8 mouse cellular contexts compared by ENCODE assay signal in the genomic region with DNA sequence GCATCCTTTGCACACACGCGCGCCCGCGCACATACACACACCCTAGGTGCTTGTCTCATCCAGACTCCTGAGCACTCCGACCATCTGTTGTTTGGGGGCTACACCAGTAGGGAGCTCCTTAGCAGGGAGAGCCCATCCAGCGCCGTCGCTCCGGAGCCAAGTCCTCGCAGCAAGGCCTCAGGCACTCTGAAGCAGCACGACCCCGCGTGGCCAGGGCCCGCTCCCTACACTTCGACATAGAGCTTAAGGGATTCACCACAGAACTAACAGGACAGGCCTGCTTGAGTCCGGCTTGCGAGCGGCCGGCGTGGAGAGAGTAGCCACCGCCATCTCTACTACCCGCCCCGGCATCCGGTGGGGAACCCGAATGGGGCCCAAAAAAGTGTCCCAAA. TPM values are rescaled to one million over a fixed set of nuclear protein-coding genes. Genes with fewer than 3 reads are reported as not detected.
DNase-seq lines count a peak whose midpoint lies in the region; ATAC-seq and TF ChIP-seq lines count a peak whose summit lies in the region.

No protein-coding gene starts in this region.

- peak overlapping the region; percentile 80 for H3K9ac ChIP-seq in heart, embryonic 12.5 days
- H3K9ac ChIP-seq in liver, embryonic 12.5 days: peak overlapping the region; percentile 83
- H3K9ac ChIP-seq in stomach, embryonic 16.5 days (ENCODE audit: low read length): peak overlapping the region; percentile 84

- peaks cover 25% of the 10 kb centered on the region for H3K36me3 ChIP-seq in heart, embryonic 12.5 days
- peaks cover 36% of the 10 kb centered on the region for H3K36me3 ChIP-seq in liver, embryonic 12.5 days
- H3K36me3 ChIP-seq in myocyte (ENCODE audit: control insufficient read depth, insufficient read depth): peaks cover 23% of the 10 kb centered on the region
- H3K36me3 ChIP-seq in stomach, embryonic 16.5 days (ENCODE audit: control insufficient read depth, insufficient read depth, low read length): peaks cover 13% of the 10 kb centered on the region; the same call in 1 of the 2 replicates

- peak; percentile 22 for ATAC-seq in heart, embryonic 12.5 days (ENCODE audit: insufficient number of reproducible peaks, low FRiP score)
- peak; percentile 24 for ATAC-seq in liver, embryonic 12.5 days
- ATAC-seq in stomach, embryonic 16.5 days (ENCODE audit: insufficient read depth, low FRiP score): peak; percentile 26; the same call in 1 of the 2 replicates

- no peak for TF ChIP-seq POLR2A in bone marrow macrophage, adult 2 months (IDR thresholded peaks at IDR 0.05; ENCODE audit: borderline replicate concordance, low read depth, low read length)
- no peak for TF ChIP-seq POLR2A in embryonic fibroblast, embryonic 13.5 days (IDR thresholded peaks at IDR 0.05; ENCODE audit: low read depth, low read length)
- TF ChIP-seq POLR2A in myocyte (IDR thresholded peaks at IDR 0.05; ENCODE audit: insufficient read length, low read depth): no peak

- H3K4me1 ChIP-seq in bone marrow macrophage, adult 2 months (ENCODE audit: control insufficient read depth, insufficient read depth, low read length): peaks cover 30% of the 10 kb centered on the region
- peaks cover 12% of the 10 kb centered on the region; the same call in 1 of the 2 replicates for H3K4me1 ChIP-seq in embryonic fibroblast, embryonic 13.5 days (ENCODE audit: control insufficient read depth, insufficient read depth, low read length)
- H3K4me1 ChIP-seq in heart, embryonic 12.5 days (replicated peaks): peaks cover 33% of the 10 kb centered on the region
- H3K4me1 ChIP-seq in liver, embryonic 12.5 days: peaks cover 43% of the 10 kb centered on the region
- H3K4me1 ChIP-seq in stomach, embryonic 16.5 days (ENCODE audit: control insufficient read depth, insufficient read depth, low read length): peaks cover 30% of the 10 kb centered on the region

- peak overlapping the region; percentile 19 for H3ac ChIP-seq in myocyte (ENCODE audit: control insufficient read depth, insufficient read length)

- WGBS in heart, embryonic 12.5 days: under 1% methylated on average over 26 of the region's 26 CpGs
- under 1% methylated on average over 26 of the region's 26 CpGs for WGBS in liver, embryonic 12.5 days (ENCODE audit: insufficient replicate concordance)
- under 1% methylated on average over 26 of the region's 26 CpGs for WGBS in stomach, embryonic 16.5 days

- H3K27ac ChIP-seq in bone marrow macrophage, adult 2 months (ENCODE audit: insufficient read depth, low read depth, low read length): peak overlapping the region; percentile 75
- H3K27ac ChIP-seq in embryonic fibroblast, embryonic 13.5 days (ENCODE audit: insufficient read depth, low read length): peak overlapping the region; percentile 19; the same call in 1 of the 2 replicates
- peak overlapping the region; percentile 83 for H3K27ac ChIP-seq in heart, embryonic 12.5 days (ENCODE audit: poor library complexity, severe bottlenecking)
- H3K27ac ChIP-seq in liver, embryonic 12.5 days: peak overlapping the region; percentile 84
- peak overlapping the region; percentile 94 for H3K27ac ChIP-seq in stomach, embryonic 16.5 days (ENCODE audit: low read length)

- H3K4me2 ChIP-seq in heart, embryonic 12.5 days: peak overlapping the region; percentile 98
- H3K4me2 ChIP-seq in liver, embryonic 12.5 days: peak overlapping the region; percentile 86
- peak overlapping the region; percentile 98 for H3K4me2 ChIP-seq in myocyte (ENCODE audit: low read depth)
- H3K4me2 ChIP-seq in stomach, embryonic 16.5 days (ENCODE audit: low read depth, low read length): peak overlapping the region; percentile 86

- peak; percentile 70 for DNase-seq in A20 (ENCODE audit: low read depth, low spot score)
- DNase-seq in kidney, postnatal 10 days: peak; percentile 80

- TF ChIP-seq CTCF in bone marrow macrophage, adult 2 months (IDR thresholded peaks at IDR 0.05; ENCODE audit: low read depth, low read length): no peak
- TF ChIP-seq CTCF in embryonic fibroblast, embryonic 13.5 days (IDR thresholded peaks at IDR 0.05; ENCODE audit: borderline replicate concordance, insufficient read depth, low read length): peak; percentile 33; the same call in 1 of the 2 replicates

- H3K9me3 ChIP-seq in heart, embryonic 12.5 days (replicated peaks): no peaks in the 10 kb centered on the region
- H3K9me3 ChIP-seq in liver, embryonic 12.5 days (replicated peaks): no peaks in the 10 kb centered on the region
- no peaks in the 10 kb centered on the region for H3K9me3 ChIP-seq in stomach, embryonic 16.5 days (replicated peaks; ENCODE audit: control insufficient read depth, low read length)

- peaks cover 47% of the 10 kb centered on the region for H3K79me2 ChIP-seq in myocyte (ENCODE audit: control insufficient read depth, insufficient read depth)

- peak overlapping the region; percentile 78 for H3K4me3 ChIP-seq in bone marrow macrophage, adult 2 months (ENCODE audit: insufficient read depth, low read length)
- peak overlapping the region; percentile 93 for H3K4me3 ChIP-seq in embryonic fibroblast, embryonic 13.5 days (ENCODE audit: insufficient read depth, low read length)
- H3K4me3 ChIP-seq in heart, embryonic 12.5 days: peak overlapping the region; percentile 70
- peak overlapping the region; percentile 84 for H3K4me3 ChIP-seq in liver, embryonic 12.5 days
- peak overlapping the region; percentile 98 for H3K4me3 ChIP-seq in myocyte
- peak overlapping the region; percentile 86 for H3K4me3 ChIP-seq in stomach, embryonic 16.5 days (replicated peaks; ENCODE audit: low read length)

- no peaks in the 10 kb centered on the region for H3K27me3 ChIP-seq in heart, embryonic 12.5 days (replicated peaks)
- H3K27me3 ChIP-seq in liver, embryonic 12.5 days (replicated peaks): no peaks in the 10 kb centered on the region
- no peaks in the 10 kb centered on the region for H3K27me3 ChIP-seq in myocyte (ENCODE audit: control insufficient read depth, insufficient read depth, insufficient read length)
- H3K27me3 ChIP-seq in stomach, embryonic 16.5 days (ENCODE audit: control insufficient read depth, insufficient read depth, low read length): no peaks in the 10 kb centered on the region

TF ChIP-seq in myocyte, 11 proteins besides CTCF, POLR2A, EP300 and RAD21:
- TF ChIP-seq MYOG (IDR thresholded peaks at IDR 0.05; ENCODE audit: control insufficient read depth in 1 of 3, insufficient read depth in 1 of 3, insufficient read length in 2 of 3, low read depth in 2 of 3): no peak
- TF ChIP-seq CEBPB (IDR thresholded peaks at IDR 0.05; ENCODE audit: insufficient read depth, poor library complexity, severe bottlenecking): no peak
- TF ChIP-seq E2F4 (IDR thresholded peaks at IDR 0.05; ENCODE audit: insufficient read depth): no peak
- no peak for TF ChIP-seq TCF12 (IDR thresholded peaks at IDR 0.05; ENCODE audit: insufficient read depth, poor library complexity, severe bottlenecking)
- no peak for TF ChIP-seq TCF3 (IDR thresholded peaks at IDR 0.05; ENCODE audit: insufficient read length, low read depth)
- no peak for TF ChIP-seq REST (IDR thresholded peaks at IDR 0.05; ENCODE audit: insufficient read depth, insufficient read length)
- no peak for TF ChIP-seq POLR2AphosphoS2 (IDR thresholded peaks at IDR 0.05; ENCODE audit: insufficient read length, low read depth)
- no peak for TF ChIP-seq MYOD1 (IDR thresholded peaks at IDR 0.05; ENCODE audit: control insufficient read depth in 1 of 3, insufficient read length in 2 of 3, low read depth in 2 of 3)
- no peak for TF ChIP-seq USF1 (IDR thresholded peaks at IDR 0.05; ENCODE audit: low read depth)
- no peak for TF ChIP-seq SRF (IDR thresholded peaks at IDR 0.05; ENCODE audit: control insufficient read depth, insufficient read length, low read depth)
- no peak for TF ChIP-seq MAX (IDR thresholded peaks at IDR 0.05; ENCODE audit: low read depth)
TF ChIP-seq in myocyte: peak in this region for 0.

RNA-seq across cellular contexts. Expression of gene Acly, which starts 0.7 kb away (rescaled TPM):
- polyA plus RNA-seq in bone marrow macrophage, adult 2 months (2012; ENCODE audit: insufficient read depth, insufficient read length, missing spikeins): 51.4 and 62.3 TPM in 2 replicates
- 111 and 143 TPM in 2 replicates for polyA plus RNA-seq in embryonic fibroblast, embryonic 13.5 days (2011; ENCODE audit: insufficient read length, low read depth, missing spikeins)
- 93.7 and 99.0 TPM in 2 replicates for polyA plus RNA-seq in heart, embryonic 12.5 days (2016; fragmentation: Nextera tagmentation; extraction: Ambion mirVana)
- 135 and 136 TPM in 2 replicates for polyA plus RNA-seq in liver, embryonic 12.5 days (2016; fragmentation: Nextera tagmentation; extraction: Ambion mirVana)
- polyA plus RNA-seq in myocyte (2012; fragmentation: generic; extraction: Trizol): 95.5 TPM
- polyA plus RNA-seq in stomach, embryonic 16.5 days (2015; fragmentation: Nextera tagmentation; extraction: Ambion mirVana): 178 and 192 TPM in 2 replicates

RNA-seq across cellular contexts. Expression of gene Ttc25, which starts 18.3 kb away (rescaled TPM):
- polyA plus RNA-seq in bone marrow macrophage, adult 2 months (2012; ENCODE audit: insufficient read depth, insufficient read length, missing spikeins): 0.19 and 0.34 TPM in 2 replicates
- polyA plus RNA-seq in embryonic fibroblast, embryonic 13.5 days (2011; ENCODE audit: insufficient read length, low read depth, missing spikeins): 0.20 TPM in 1 of 2 replicates, not detected in the other
- polyA plus RNA-seq in heart, embryonic 12.5 days (2016; fragmentation: Nextera tagmentation; extraction: Ambion mirVana): 0.30 and 0.77 TPM in 2 replicates
- polyA plus RNA-seq in liver, embryonic 12.5 days (2016; fragmentation: Nextera tagmentation; extraction: Ambion mirVana): 0.10 and 0.14 TPM in 2 replicates
- 0.71 TPM for polyA plus RNA-seq in myocyte (2012; fragmentation: generic; extraction: Trizol)
- polyA plus RNA-seq in stomach, embryonic 16.5 days (2015; fragmentation: Nextera tagmentation; extraction: Ambion mirVana): 0.40 and 0.60 TPM in 2 replicates

RNA-seq across cellular contexts. Expression of gene Cnp, which starts 47.6 kb away (rescaled TPM):
- polyA plus RNA-seq in bone marrow macrophage, adult 2 months (2012; ENCODE audit: insufficient read depth, insufficient read length, missing spikeins): 40.3 and 41.2 TPM in 2 replicates
- 10.1 and 10.6 TPM in 2 replicates for polyA plus RNA-seq in embryonic fibroblast, embryonic 13.5 days (2011; ENCODE audit: insufficient read length, low read depth, missing spikeins)
- 21.6 and 22.1 TPM in 2 replicates for polyA plus RNA-seq in heart, embryonic 12.5 days (2016; fragmentation: Nextera tagmentation; extraction: Ambion mirVana)
- polyA plus RNA-seq in liver, embryonic 12.5 days (2016; fragmentation: Nextera tagmentation; extraction: Ambion mirVana): 12.9 and 15.1 TPM in 2 replicates
- 18.5 TPM for polyA plus RNA-seq in myocyte (2012; fragmentation: generic; extraction: Trizol)
- polyA plus RNA-seq in stomach, embryonic 16.5 days (2015; fragmentation: Nextera tagmentation; extraction: Ambion mirVana): 38.9 and 40.6 TPM in 2 replicates

RNA-seq across cellular contexts. Expression of gene Klhl11, which starts 54.5 kb away (rescaled TPM):
- polyA plus RNA-seq in bone marrow macrophage, adult 2 months (2012; ENCODE audit: insufficient read depth, insufficient read length, missing spikeins): 4.7 and 6.1 TPM in 2 replicates
- 20.9 and 21.4 TPM in 2 replicates for polyA plus RNA-seq in embryonic fibroblast, embryonic 13.5 days (2011; ENCODE audit: insufficient read length, low read depth, missing spikeins)
- 9.5 and 9.8 TPM in 2 replicates for polyA plus RNA-seq in heart, embryonic 12.5 days (2016; fragmentation: Nextera tagmentation; extraction: Ambion mirVana)
- polyA plus RNA-seq in liver, embryonic 12.5 days (2016; fragmentation: Nextera tagmentation; extraction: Ambion mirVana): 3.6 and 4.8 TPM in 2 replicates
- 3.6 TPM for polyA plus RNA-seq in myocyte (2012; fragmentation: generic; extraction: Trizol)
- polyA plus RNA-seq in stomach, embryonic 16.5 days (2015; fragmentation: Nextera tagmentation; extraction: Ambion mirVana): 7.4 and 7.5 TPM in 2 replicates

Comparison
In these comparisons a context has a peak if more than half of its experiments do, and no peak if none do; other contexts are left out.
1. Peak in every context shown above with its lines: DNase-seq, ATAC-seq, H3K4me3 ChIP-seq and H3K27ac ChIP-seq.
2. H3K27ac ChIP-seq: peak in every context shown above with its lines; median percentile 94 in stomach, embryonic 16.5 days; 84 in liver, embryonic 12.5 days; 83 in heart, embryonic 12.5 days; 75 in bone marrow macrophage, adult 2 months; 19 in embryonic fibroblast, embryonic 13.5 days.